ENCODE assay signal across 23 mouse cellular contexts in genomic region chr8:69959241-69959640, GRCm38 (mm10). TPM values are rescaled to one million over a fixed set of nuclear protein-coding genes. Genes with fewer than 3 reads are reported as not detected.
DNase-seq lines count a peak whose midpoint lies in the region; ATAC-seq and TF ChIP-seq lines count a peak whose summit lies in the region.
"Had no signal": no experiment of that assay in that cellular context is flagged by ENCODE, and none has a peak within 500 bp of the region (broad histone marks: within the 10 kb centered on the region; RNA-seq: fewer than 3 reads in every experiment).

No protein-coding gene starts in this region.

- H3K4me1 ChIP-seq in heart, embryonic 15.5 days (replicated peaks): peaks cover 45% of the 10 kb centered on the region
- H3K4me1 ChIP-seq in testis, adult 2 months (ENCODE audit: control insufficient read depth, insufficient read depth, low read length): peaks cover 8% of the 10 kb centered on the region
- H3K4me1 ChIP-seq: hindbrain, embryonic 15.5 days had no signal

- H3K27me3 ChIP-seq in heart, embryonic 15.5 days: no peaks in the 10 kb centered on the region
- H3K27me3 ChIP-seq in testis, adult 2 months (ENCODE audit: control insufficient read depth, insufficient read depth, low read length): no peaks in the 10 kb centered on the region
- H3K27me3 ChIP-seq: CH12.LX; forebrain, embryonic 13.5 days; heart, embryonic 12.5 days; hindbrain, embryonic 15.5 days; Patski had no signal

- H3K9ac ChIP-seq in heart, embryonic 15.5 days: no peak overlapping the region
- H3K9ac ChIP-seq: forebrain, embryonic 13.5 days; forebrain, postnatal 0 days; heart, embryonic 12.5 days; hindbrain, embryonic 15.5 days had no signal

- DNase-seq in adrenal gland, adult 8-10 months: peak; percentile 60
- no peak for DNase-seq in adrenal gland, adult 18-20 months (ENCODE audit: low spot score in 2 of 2)
- no peak for DNase-seq in heart, adult 18-20 months
- DNase-seq in testis, postnatal 10 days (ENCODE audit: low spot score): no peak
- DNase-seq in cerebellum, adult 18-20 months: no peak
- DNase-seq: cerebellum, adult 2 months; cerebellum, postnatal 10 days; forebrain, postnatal 0 days; gastrocnemius, postnatal 25 days; heart, adult 11 months; heart, postnatal 14 days; kidney, adult 2 months had no signal

- no peak overlapping the region for H3K4me3 ChIP-seq in heart, embryonic 15.5 days
- peak overlapping the region; percentile 66 for H3K4me3 ChIP-seq in testis, adult 2 months (ENCODE audit: control insufficient read depth, low read depth, low read length)
- H3K4me3 ChIP-seq: embryonic facial prominence, embryonic 10.5 days; forebrain, embryonic 13.5 days; heart, embryonic 12.5 days; hindbrain, embryonic 15.5 days had no signal

- no peaks in the 10 kb centered on the region for H3K9me3 ChIP-seq in heart, embryonic 15.5 days (replicated peaks)
- H3K9me3 ChIP-seq: embryonic facial prominence, embryonic 10.5 days; forebrain, embryonic 13.5 days; heart, embryonic 12.5 days; hindbrain, embryonic 15.5 days had no signal

- TF ChIP-seq POLR2A in testis, adult 2 months (IDR thresholded peaks at IDR 0.05; ENCODE audit: control insufficient read depth, low read depth, low read length): no peak

- H3K4me2 ChIP-seq in heart, embryonic 15.5 days: no peak overlapping the region
- H3K4me2 ChIP-seq: forebrain, embryonic 13.5 days; heart, embryonic 12.5 days; hindbrain, embryonic 15.5 days had no signal

- 0 out of 2 replicates have a peak overlapping the region, but pooled peaks have one; percentile 5 for H3K27ac ChIP-seq in heart, embryonic 15.5 days
- H3K27ac ChIP-seq in testis, adult 2 months (ENCODE audit: control insufficient read depth, insufficient read depth, low read depth, low read length): peak overlapping the region; percentile 43; the same call in 1 of the 2 replicates
- H3K27ac ChIP-seq: embryonic facial prominence, embryonic 10.5 days; forebrain, embryonic 13.5 days; hindbrain, embryonic 15.5 days had no signal

- TF ChIP-seq CTCF in testis, adult 2 months (IDR thresholded peaks at IDR 0.05; ENCODE audit: control insufficient read depth, insufficient read depth, insufficient replicate concordance, low read depth, low read length): no peak

- no peaks in the 10 kb centered on the region for H3K36me3 ChIP-seq in heart, embryonic 15.5 days
- H3K36me3 ChIP-seq in testis, adult 2 months (ENCODE audit: control insufficient read depth, insufficient read depth, low read length): no peaks in the 10 kb centered on the region
- H3K36me3 ChIP-seq: hindbrain, embryonic 15.5 days had no signal

- no peak for ATAC-seq in heart, embryonic 15.5 days (replicated peaks; ENCODE audit: insufficient number of reproducible peaks, insufficient read depth, low FRiP score, low read depth)
- ATAC-seq: activated CD4-positive, CD25-positive, alpha-beta regulatory T cell, adult 4 months; forebrain, embryonic 13.5 days; forebrain, postnatal 0 days; intestine, embryonic 16.5 days; Patski had no signal

RNA-seq across cellular contexts. Expression of gene Gatad2a, which starts 36.9 kb away (rescaled TPM):
- total RNA-seq in adrenal gland, adult 8-10 months (2022): 100 to 1,000 TPM in 3 of 4 experiments, 10 to 100 TPM in 1; 99.1 to 124 (median 106) TPM
- 100 to 1,000 TPM; 102 to 111 TPM for total RNA-seq in adrenal gland, adult 18-20 months (2021)
- polyA plus RNA-seq in heart, embryonic 15.5 days (2015; fragmentation: Nextera tagmentation; extraction: Ambion mirVana): 33.2 and 46.3 TPM in 2 replicates
- 10 to 100 TPM; 30.6 to 32.7 TPM for total RNA-seq in heart, adult 18-20 months (2021)
- polyA plus RNA-seq in testis, adult 2 months (2012; rRNA removed): 80.8 and 84.9 TPM in 2 replicates

RNA-seq across cellular contexts. Expression of gene Yjefn3, which starts 56.7 kb away (rescaled TPM):
- 1 to 10 TPM in 1 of 4 experiments, under 1 TPM in 1, not detected in 2; 0.38 to 1.3 TPM for total RNA-seq in adrenal gland, adult 8-10 months (2022)
- 1 to 10 TPM; 2.2 to 3.1 TPM for total RNA-seq in adrenal gland, adult 18-20 months (2021)
- polyA plus RNA-seq in heart, embryonic 15.5 days (2015; fragmentation: Nextera tagmentation; extraction: Ambion mirVana): 5.9 and 10.1 TPM in 2 replicates
- total RNA-seq in heart, adult 18-20 months (2021): 10 to 100 TPM; 13.7 to 14.2 TPM
- 0.95 TPM in 2 replicates for polyA plus RNA-seq in testis, adult 2 months (2012; rRNA removed)

RNA-seq across cellular contexts. Expression of gene Ndufa13, which starts 56.9 kb away (rescaled TPM):
- total RNA-seq in adrenal gland, adult 8-10 months (2022): 100 to 1,000 TPM; 102 to 174 (median 123) TPM
- total RNA-seq in adrenal gland, adult 18-20 months (2021): 100 to 1,000 TPM; 176 to 210 TPM
- 316 and 390 TPM in 2 replicates for polyA plus RNA-seq in heart, embryonic 15.5 days (2015; fragmentation: Nextera tagmentation; extraction: Ambion mirVana)
- total RNA-seq in heart, adult 18-20 months (2021): 100 to 1,000 TPM; 455 to 494 TPM
- polyA plus RNA-seq in testis, adult 2 months (2012; rRNA removed): 122 and 131 TPM in 2 replicates

RNA-seq across cellular contexts. Expression of gene Tssk6, which starts 57.3 kb away (rescaled TPM):
- total RNA-seq in adrenal gland, adult 8-10 months (2022): under 1 TPM; 0.34 to 0.59 (median 0.38) TPM
- under 1 TPM; 0.51 to 0.60 TPM for total RNA-seq in adrenal gland, adult 18-20 months (2021)
- polyA plus RNA-seq in heart, embryonic 15.5 days (2015; fragmentation: Nextera tagmentation; extraction: Ambion mirVana): 1.5 and 1.8 TPM in 2 replicates
- under 1 TPM in 1 of 2 experiments, not detected in 1; 0.25 TPM for total RNA-seq in heart, adult 18-20 months (2021)
- 844 and 936 TPM in 2 replicates for polyA plus RNA-seq in testis, adult 2 months (2012; rRNA removed)
- total RNA-seq: gastrocnemius, adult 18-20 months; gastrocnemius, postnatal 25 days; heart, postnatal 14 days had no signal
- polyA plus RNA-seq: activated CD4-positive, CD25-positive, alpha-beta regulatory T cell, adult 4 months had no signal
